Mouse (Mus musculus): ENCODE measurements around the gene Ppcs. TPM values are rescaled to one million over a fixed set of nuclear protein-coding genes. Genes with fewer than 3 reads are reported as not detected.
A peak's percentile ranks its signal among the peaks of the same experiment; 100 is the strongest.

The Ppcs gene
- polyA plus RNA-seq, 2 experiments: 15.3 to 28.4 TPM

DNA sequence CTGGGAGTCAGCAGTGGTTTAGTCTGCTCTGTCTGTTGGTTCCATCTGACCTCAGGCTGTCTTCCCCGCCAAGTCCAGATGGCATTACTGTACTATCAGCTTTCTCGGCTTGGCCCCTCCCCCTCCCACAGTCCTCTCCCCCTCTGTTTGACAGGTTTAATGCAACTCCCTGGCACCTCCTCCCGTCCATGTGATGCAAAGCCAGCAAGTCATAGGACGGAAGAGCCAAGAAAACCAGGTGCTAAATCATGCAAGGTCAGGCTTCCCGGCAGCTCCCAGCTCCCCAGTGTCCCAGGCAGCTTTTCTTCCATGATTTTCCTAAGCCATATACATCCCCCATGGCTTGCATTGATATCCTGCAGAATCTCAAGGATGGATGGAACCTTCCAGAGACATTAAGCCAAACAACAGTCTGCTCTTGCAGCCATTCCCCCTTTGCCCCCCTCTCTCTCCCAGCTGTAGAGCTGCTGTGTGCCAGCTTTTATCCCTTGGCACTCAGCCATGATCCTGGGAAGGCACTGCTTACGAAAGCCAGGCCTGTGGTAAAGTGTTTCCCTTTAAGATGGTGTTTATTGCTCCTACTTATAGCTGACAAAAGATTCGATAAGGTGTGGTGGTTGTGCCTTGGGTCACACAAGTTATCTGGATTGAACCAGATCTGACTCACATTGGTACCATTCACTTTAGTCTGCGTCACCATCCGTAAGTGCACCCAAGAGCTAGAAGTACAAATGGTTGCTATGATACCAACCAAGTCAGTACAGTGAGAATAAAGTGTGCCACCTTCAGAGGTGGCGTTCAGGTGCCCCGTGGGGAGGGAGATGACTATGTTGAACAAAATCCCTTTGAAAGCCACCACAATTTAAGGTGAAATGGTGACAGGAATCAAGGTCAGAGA lies 40.9 kb upstream of the Ppcs start:
- DNase-seq (ENCODE audit: low spot score): peak; percentile 67
- Histone ChIP-seq H3K9ac (ENCODE audit: low read depth, low read length, severe bottlenecking) (no peak overlapping the region), H3K36me3 (ENCODE audit: control insufficient read depth, insufficient read depth, low read length) (no peaks in the 10 kb centered on the region), H3K4me3 (replicated peaks; ENCODE audit: low read length) (no peak overlapping the region), H3K4me1 (ENCODE audit: control insufficient read depth, insufficient read depth, low read length) (peaks cover 31% of the 10 kb centered on the region), H3K4me2 (replicated peaks; ENCODE audit: low read depth, low read length, severe bottlenecking) (0 out of 2 replicates have a peak overlapping the region, but pooled peaks have one; percentile 7), H3K27ac (replicated peaks; ENCODE audit: low read depth, low read length) (no peak overlapping the region; the same call in 1 of the 2 replicates), H3K9me3 (ENCODE audit: control insufficient read depth, low read length) (no peaks in the 10 kb centered on the region), H3K27me3 (ENCODE audit: control insufficient read depth, insufficient read depth, low read length) (no peaks in the 10 kb centered on the region)
- WGBS: 31% methylated on average over 11 of the region's 11 CpGs
- TF ChIP-seq POLR2A (IDR thresholded peaks at IDR 0.05; ENCODE audit: borderline replicate concordance, extremely low read depth, insufficient read depth, insufficient read length): no peak
- peak; percentile 59 for ATAC-seq (ENCODE audit: low FRiP score, low read depth)

DNA sequence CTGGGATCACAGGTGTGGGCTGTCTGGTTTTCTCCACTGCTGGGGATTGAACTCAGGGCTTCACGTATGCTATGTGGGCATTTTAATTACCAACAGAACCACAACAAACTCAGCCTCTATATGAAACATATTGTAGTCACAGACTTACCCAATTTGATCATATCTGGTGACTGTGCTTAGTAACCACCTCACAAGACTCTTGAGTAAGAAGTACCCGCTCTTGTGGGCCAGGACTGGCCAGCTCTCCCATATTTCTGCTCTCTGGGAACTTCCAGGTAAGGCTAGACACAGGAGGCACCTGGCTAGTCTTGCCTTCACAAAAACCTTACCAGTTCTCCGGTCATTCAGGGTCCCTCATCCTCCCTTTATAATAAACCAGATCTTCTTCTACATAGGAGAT lies 40.2 kb upstream of the Ppcs start:
- no peak overlapping the region; the same call in 1 of the 2 replicates for H3K27ac ChIP-seq (replicated peaks; ENCODE audit: low read depth, low read length)
- TF ChIP-seq POLR2A (IDR thresholded peaks at IDR 0.05; ENCODE audit: borderline replicate concordance, extremely low read depth, insufficient read depth, insufficient read length): no peak
- H3K4me2 ChIP-seq (replicated peaks; ENCODE audit: low read depth, low read length, severe bottlenecking): no peak overlapping the region

GRCm38 (mm10) chr4:119460728-119461141 lies 38.5 kb upstream of the Ppcs start:
- 0 out of 2 replicates have a peak overlapping the region, but pooled peaks have one; percentile 56 for H3K27ac ChIP-seq (replicated peaks; ENCODE audit: low read depth, low read length)
- H3K4me1 ChIP-seq (ENCODE audit: control insufficient read depth, insufficient read depth, low read length): peaks cover 31% of the 10 kb centered on the region
- DNase-seq (ENCODE audit: low spot score) (peak; percentile 68), ATAC-seq (ENCODE audit: low FRiP score, low read depth) (peak; percentile 81)
- H3K9ac ChIP-seq (ENCODE audit: low read depth, low read length, severe bottlenecking): no peak overlapping the region
- WGBS: 13% methylated on average over 8 of the region's 8 CpGs
- no peak for TF ChIP-seq POLR2A (IDR thresholded peaks at IDR 0.05; ENCODE audit: borderline replicate concordance, extremely low read depth, insufficient read depth, insufficient read length)
- H3K36me3 ChIP-seq (ENCODE audit: control insufficient read depth, insufficient read depth, low read length): no peaks in the 10 kb centered on the region
- H3K4me3 ChIP-seq (replicated peaks; ENCODE audit: low read length): no peak overlapping the region
- H3K27me3 ChIP-seq (ENCODE audit: control insufficient read depth, insufficient read depth, low read length): no peaks in the 10 kb centered on the region
- H3K9me3 ChIP-seq (ENCODE audit: control insufficient read depth, low read length): no peaks in the 10 kb centered on the region
- H3K4me2 ChIP-seq (replicated peaks; ENCODE audit: low read depth, low read length, severe bottlenecking): no peak overlapping the region

More for the DNA sequence above, 40.2 kb upstream of the Ppcs start:
- WGBS: 81% methylated on average over 3 of the region's 3 CpGs
- ATAC-seq (ENCODE audit: low FRiP score, low read depth): no peak
- H3K4me1 ChIP-seq (ENCODE audit: control insufficient read depth, insufficient read depth, low read length): peaks cover 31% of the 10 kb centered on the region
- no peak overlapping the region for H3K4me3 ChIP-seq (replicated peaks; ENCODE audit: low read length)
- H3K36me3 ChIP-seq (ENCODE audit: control insufficient read depth, insufficient read depth, low read length): no peaks in the 10 kb centered on the region
- H3K27me3 ChIP-seq (ENCODE audit: control insufficient read depth, insufficient read depth, low read length): no peaks in the 10 kb centered on the region
- no peak for DNase-seq (ENCODE audit: low spot score)
- H3K9ac ChIP-seq (ENCODE audit: low read depth, low read length, severe bottlenecking): no peak overlapping the region
- H3K9me3 ChIP-seq (ENCODE audit: control insufficient read depth, low read length): no peaks in the 10 kb centered on the region

GRCm38 (mm10) chr4:119460296-119460695 lies 38.1 kb upstream of the Ppcs start:
- Histone ChIP-seq H3K9ac (ENCODE audit: low read depth, low read length, severe bottlenecking) (no peak overlapping the region), H3K36me3 (ENCODE audit: control insufficient read depth, insufficient read depth, low read length) (no peaks in the 10 kb centered on the region), H3K4me3 (replicated peaks; ENCODE audit: low read length) (no peak overlapping the region), H3K27ac (replicated peaks; ENCODE audit: low read depth, low read length) (0 out of 2 replicates have a peak overlapping the region, but pooled peaks have one; percentile 56), H3K27me3 (ENCODE audit: control insufficient read depth, insufficient read depth, low read length) (no peaks in the 10 kb centered on the region), H3K4me2 (replicated peaks; ENCODE audit: low read depth, low read length, severe bottlenecking) (no peak overlapping the region), H3K9me3 (ENCODE audit: control insufficient read depth, low read length) (no peaks in the 10 kb centered on the region), H3K4me1 (ENCODE audit: control insufficient read depth, insufficient read depth, low read length) (peaks cover 31% of the 10 kb centered on the region)
- ATAC-seq (ENCODE audit: low FRiP score, low read depth) (no peak), DNase-seq (ENCODE audit: low spot score) (peak; percentile 32)
- no peak for TF ChIP-seq POLR2A (IDR thresholded peaks at IDR 0.05; ENCODE audit: borderline replicate concordance, extremely low read depth, insufficient read depth, insufficient read length)
- 61% methylated on average over 5 of the region's 5 CpGs for WGBS

DNA sequence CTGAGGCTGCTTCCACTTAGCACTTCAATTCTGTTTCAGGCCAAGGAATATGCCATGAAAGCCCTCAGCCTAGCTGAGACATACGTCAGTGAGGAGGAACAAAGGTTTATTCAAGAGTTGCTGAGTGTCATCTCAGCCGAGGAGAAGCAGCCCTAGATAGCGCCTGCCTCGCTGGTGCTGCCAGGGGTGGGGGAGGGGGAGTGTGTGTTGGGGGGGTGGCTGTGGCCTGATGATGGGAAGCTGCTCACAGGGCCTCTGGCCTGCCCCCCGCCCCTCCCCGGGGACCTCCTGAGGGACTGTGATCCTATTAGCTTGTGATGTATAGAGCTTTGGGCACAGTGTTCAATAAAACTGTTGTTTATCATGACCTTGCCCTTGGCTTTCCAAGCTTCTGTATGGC lies 31.3 kb upstream of the Ppcs start:
- Histone ChIP-seq H3K27ac (replicated peaks; ENCODE audit: low read depth, low read length) (no peak overlapping the region), H3K4me2 (replicated peaks; ENCODE audit: low read depth, low read length, severe bottlenecking) (no peak overlapping the region), H3K4me3 (replicated peaks; ENCODE audit: low read length) (no peak overlapping the region), H3K4me1 (ENCODE audit: control insufficient read depth, insufficient read depth, low read length) (no peaks in the 10 kb centered on the region), H3K9ac (ENCODE audit: low read depth, low read length, severe bottlenecking) (no peak overlapping the region), H3K9me3 (ENCODE audit: control insufficient read depth, low read length) (no peaks in the 10 kb centered on the region), H3K27me3 (ENCODE audit: control insufficient read depth, insufficient read depth, low read length) (no peaks in the 10 kb centered on the region), H3K36me3 (ENCODE audit: control insufficient read depth, insufficient read depth, low read length) (no peaks in the 10 kb centered on the region)
- no peak for TF ChIP-seq POLR2A (IDR thresholded peaks at IDR 0.05; ENCODE audit: borderline replicate concordance, extremely low read depth, insufficient read depth, insufficient read length)
- DNase-seq (ENCODE audit: low spot score) (no peak), ATAC-seq (ENCODE audit: low FRiP score, low read depth) (no peak)
- WGBS: 37% methylated on average over 6 of the region's 6 CpGs
